Mouse (Mus musculus) left cerebral cortex, adult 11 months (tissue): Measurements from ENCODE around the gene Snx25.

Source experiments
- DNase-seq: peaks from one replicate; pipeline ENCODE4 v3.0.0; 2022; ENCODE audit warnings: low spot score

Gene Snx25

DNA sequence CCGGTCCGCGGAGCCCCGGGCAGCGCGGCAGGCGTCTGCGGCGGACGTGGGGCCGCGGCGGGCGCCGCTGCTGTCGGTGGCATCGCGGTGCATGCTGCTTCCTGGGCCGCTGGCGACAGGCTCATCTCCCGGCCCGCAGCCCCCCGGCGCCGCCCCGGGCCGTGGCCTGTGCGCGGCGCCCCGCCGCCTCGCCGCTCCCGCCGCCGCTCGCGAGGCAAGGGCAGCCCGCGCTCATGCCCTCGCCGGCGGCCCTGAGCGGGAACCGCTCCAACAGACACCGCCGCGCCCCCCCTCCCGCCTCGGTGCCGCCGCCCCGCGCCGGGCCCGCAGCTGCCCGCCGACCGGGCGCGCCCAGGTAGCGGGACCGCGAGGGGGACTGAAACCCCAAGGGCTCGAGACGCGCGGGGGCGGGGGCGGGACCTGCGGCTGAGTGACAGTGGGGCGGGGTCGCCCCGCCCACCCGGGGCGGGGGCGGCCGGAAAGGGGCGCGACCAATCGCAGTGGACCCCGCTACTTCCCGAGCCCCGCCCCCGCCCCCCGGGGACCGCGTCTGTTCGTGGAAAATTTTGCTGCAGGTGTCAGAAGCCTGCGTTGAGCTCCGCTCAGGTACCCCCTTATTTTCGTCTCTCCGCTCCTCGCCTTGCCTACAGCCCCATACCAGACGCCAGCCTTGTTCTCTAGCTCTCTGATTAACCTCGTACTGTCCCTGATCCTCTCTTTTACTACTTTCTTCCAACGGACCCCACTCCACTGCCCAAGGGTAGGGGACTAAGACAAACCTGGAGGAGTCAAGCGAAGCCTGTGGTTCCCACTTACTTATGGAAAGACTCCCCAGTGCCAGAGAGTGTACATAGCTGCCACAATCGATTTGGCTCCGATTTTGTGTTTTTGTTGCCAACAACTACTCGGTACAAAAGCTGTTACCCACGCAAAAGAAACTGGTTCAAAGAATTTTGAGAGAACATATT, at the start of gene Snx25:
Gene Snx25 (minus strand): TSS at position 96 of the 968 bp plus-strand sequence.
- peak; percentile 67 for DNase-seq

DNA sequence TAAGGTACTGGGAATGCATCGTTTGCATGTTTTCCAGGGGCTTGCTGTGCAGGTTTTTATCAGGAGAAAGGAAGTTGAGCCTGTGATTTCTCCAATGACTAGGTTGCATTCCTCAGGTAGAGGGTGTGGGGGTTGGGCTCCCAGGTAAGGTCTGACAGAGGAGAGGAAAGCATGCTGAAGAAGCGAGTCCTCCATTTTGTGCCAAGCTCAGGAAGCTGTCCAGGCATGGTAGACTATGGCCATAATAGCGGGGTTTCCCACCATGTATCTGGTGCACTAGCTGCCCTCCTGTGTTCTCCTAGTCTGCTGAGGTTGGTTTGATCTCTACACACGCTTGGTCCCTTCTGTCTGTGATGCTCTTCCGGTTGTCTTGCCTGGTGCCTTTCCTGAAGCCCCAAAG, 45.7 kb upstream of the Snx25 start:
- DNase-seq = no peak

DNA sequence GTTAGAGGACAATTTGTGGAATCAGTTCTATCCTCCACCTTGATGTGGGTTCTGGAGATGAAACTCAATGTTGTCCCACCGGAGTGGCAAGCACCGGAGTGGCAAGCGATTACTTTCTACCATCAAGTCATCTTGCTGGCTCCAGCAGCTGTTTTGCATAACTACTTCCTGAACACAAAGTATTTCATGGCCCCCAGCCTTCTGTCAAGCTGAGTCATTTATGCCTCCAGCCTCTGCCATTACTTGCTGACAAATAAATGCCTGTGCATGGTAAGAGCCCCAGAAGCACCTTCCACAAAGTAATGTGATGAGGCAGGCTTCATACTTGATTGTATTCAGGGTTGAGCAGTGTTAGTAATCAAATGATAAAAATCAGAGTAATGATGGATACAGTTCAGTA, 44.9 kb upstream of the Snx25 start:
- no peak for DNase-seq

DNA sequence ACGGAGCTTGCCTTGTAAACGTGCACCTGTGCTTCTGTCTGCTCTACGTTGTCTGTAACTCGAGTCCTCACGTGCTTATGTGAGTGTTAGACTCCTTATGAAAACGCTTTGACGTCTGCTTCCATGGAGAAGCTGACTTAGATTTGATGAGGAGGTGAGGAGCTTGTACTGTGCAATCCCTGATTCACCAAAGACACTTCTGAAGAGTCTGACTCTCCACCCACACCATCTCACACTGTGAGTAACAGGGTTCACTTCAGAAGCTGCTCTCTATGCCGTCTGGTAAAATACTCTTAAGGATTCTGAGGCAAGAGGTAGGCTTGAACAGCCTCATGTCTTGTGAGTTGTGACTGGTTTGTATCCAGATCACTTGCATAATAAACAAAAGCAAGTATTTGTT, 41.1 kb upstream of the Snx25 start:
- no peak for DNase-seq

DNA sequence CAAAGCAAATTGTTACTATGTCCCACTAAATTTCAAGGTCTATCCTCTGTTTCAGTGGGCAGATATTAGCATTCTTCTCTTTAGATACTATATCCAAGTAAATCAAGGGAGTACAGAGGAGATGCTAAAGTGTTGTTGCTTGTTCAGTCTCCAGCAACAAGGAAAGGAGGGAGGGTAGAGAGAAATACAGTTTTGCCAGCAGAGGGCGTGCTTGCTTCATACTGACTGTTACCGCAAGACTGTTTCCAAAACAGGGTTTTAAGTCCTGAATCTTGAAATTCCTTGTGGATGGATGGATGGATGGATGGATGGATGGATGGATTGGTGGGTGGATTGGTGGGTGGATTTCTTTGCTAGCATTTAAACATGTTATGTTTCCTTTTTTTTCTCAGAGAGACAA, 33.4 kb upstream of the Snx25 start:
- no peak for DNase-seq

DNA sequence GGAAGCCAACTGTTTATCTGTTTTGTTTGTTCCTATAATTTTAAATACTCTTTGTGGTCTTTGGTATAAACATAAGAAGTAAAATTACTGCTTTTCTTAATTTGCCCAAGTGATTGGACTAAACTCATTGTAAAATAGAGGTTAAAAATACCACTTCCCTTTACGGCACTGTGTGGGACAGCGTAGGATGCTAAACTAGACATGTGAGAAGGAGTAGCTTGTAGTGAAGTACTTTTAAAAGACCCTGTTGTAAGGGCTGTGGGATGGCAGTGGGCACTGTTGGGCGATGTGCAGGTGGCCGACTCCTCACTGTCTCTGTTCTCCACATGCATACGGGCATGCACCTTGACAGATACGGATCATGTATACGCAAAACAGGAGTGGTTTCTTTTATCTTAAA, 28.2 kb upstream of the Snx25 start:
- no peak for DNase-seq

DNA sequence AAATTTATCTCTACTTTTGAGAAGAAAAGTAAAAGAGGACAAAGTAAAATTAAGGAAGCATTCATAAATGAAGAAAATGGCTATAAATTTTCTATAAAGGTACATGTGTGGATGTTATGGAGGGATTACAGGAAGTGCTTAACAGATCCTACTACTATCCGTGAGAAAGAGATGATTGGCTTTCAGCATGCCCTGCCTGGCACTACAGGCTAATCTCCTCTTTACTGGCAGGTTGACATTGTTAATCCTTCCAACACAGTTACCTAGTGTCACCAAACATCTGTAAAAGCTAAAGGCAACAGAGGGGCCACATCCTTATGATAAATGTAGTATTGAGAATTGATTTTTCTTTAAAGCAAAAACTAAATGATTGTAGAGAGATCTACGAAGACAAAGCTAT, 21.7 kb upstream of the Snx25 start:
- DNase-seq = no peak

DNA sequence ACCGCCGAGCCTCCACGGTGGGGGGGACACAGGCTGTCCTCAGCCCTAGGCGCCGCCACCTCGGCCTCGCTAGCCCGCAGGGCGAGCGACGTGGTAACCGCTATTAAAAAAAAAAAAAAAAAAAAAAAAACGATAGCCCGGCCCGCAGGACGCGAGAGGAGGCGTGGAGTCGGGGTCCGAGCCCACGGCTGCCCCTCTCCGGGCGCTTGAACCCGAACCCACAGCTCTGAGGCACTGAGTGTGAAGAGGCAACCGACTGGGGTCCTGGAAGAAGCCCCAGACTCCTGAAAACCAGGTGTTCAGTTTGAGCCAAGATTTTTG, 11.9 kb upstream of the Snx25 start:
- DNase-seq = no peak

DNA sequence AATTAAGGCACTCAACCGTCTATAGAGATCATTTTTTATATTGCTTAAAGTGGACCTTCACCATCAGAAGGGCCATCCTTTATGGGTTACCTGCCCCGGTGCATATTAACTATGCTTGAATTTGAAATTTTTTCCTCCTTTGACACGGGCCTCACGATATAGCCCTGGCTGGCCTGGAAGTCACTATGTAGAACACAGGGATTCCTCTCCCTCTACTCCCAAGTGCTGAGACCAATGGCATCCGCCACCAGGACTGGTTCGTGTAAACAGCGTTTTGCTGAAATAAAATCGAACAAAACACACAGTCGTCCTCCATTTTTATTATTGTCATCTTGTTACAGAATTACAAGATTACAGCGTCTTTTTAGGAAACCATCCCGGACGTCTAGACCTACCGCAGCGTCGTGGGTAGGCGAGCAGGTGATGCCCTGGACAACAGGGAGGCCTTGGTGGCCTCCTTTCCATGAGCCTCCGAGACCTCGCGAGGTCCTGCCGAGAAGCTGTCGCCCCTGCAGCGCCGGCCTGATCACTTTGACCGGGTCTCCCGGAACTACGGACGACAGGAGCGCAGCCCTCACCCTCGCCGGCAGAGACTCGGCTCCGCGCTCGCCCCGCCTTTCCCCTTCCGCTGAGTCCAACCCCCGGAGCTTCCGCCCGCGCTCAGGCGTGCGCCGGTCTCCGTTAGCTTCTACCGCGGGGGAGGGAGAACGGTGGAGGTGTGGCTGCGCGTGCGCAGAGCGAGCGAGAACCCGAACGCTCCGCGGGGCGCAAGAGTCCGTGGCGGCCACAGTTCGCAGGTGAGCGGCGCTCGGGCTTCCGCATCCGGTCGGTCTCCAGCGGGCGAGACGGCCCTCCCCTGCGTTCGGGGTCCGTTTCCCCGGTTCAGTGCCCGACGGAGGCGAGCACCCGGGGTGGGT, 11.3 kb upstream of the Snx25 start:
- DNase-seq = peak; percentile 90

DNA sequence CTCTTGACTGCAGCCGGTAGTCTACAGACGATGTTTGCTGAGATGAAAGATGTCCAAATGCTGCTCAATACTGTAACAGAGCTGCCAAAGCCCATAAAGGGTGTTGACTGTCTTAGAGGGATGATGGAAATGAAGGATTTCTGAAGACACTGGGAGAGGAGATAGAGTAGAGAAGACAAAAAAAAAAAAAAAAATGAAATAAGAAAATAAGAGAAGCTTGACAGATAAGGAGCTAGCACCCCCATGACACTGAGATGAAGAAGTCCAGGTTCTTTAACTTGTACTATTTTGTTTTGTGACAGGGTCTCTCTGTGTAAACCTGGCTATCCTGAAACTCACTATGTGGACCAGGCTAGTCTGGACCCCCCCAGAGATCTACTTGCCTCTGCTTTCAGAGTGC, 1.1 kb upstream of the Snx25 start:
- no peak for DNase-seq

DNA sequence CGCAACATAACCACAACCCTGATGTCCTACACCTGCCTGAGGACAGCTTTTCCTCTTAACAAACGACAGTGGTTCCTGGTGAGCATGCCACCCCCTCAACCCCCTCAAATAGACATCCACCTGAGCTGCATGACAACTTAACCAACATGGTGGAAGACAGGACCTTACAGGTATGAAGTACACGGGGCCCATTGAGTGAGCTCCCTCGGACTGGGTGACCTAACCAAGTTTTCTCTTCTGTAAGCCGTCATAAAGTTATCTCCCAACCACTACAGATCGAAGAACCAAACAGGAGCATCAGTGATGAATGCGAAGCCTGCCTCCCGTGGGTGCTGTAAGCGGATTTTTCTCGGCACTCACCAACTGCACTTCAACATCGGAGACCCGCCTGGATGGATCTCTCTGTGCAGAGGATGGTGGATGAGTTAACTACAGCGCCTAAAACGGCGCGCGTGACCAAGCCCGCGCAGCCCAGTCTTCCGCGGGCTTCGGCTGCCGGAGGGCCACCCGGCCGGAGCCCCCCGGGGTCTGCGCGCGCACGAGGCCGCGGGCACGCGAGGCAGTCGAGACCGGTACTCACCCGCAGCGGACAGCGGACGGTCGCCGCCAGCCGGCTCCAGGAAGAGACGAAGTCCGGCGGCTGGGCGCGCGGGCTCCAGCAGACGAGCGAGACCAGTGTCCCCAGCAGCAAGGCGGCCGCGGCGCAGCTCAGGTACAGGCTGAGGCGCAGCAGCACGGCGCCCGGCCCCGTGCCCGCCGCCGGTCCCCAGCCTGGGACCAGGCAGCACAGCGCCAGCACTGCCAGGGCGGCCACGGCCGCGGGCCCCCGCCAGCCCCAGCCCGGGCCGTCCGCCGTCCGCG, 527 bp downstream of the Snx25 start, which contains the start of gene Cfap97:
Gene Cfap97 (plus strand): TSS at position 570 of the 861 bp plus-strand sequence.
- no peak for DNase-seq

DNA sequence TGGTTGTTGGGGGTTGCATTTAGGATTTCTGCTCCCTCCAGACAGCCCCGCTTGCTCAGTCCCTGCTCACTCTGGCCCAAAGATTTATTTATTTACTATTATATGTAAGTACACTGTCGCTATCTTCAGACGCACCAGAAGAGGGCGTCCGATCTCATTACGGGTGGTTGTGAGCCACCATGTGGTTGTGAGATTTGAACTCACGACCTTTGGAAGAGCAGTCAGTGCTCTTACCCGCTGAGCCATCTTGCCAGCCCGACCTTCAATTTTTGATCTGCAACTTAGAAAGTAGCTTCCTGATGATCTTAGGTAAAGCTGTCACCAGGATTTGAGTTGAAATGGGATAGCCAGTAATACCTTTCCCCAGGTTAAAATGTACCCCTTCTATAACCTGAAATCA, 2.2 kb downstream of the Snx25 start:
- DNase-seq = no peak

DNA sequence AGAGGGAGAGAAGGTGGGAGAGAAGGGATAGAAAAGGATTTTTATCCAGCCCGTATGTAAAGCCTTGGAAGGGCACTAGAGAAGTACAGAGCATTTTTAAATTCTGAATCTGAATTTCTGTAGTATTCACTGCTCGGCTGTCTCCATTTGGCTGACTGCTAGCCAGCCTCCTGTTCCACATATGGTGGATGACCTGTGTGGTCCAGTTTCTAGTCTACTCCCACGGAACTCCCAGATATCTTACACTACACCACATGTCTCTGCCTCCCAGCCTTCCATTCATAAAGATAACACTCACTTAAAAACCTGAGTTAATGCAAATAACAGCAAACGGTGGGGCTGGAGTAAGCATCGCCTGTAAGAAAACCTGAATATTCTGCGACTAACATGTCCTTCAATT, 2.7 kb downstream of the Snx25 start:
- DNase-seq = no peak

DNA sequence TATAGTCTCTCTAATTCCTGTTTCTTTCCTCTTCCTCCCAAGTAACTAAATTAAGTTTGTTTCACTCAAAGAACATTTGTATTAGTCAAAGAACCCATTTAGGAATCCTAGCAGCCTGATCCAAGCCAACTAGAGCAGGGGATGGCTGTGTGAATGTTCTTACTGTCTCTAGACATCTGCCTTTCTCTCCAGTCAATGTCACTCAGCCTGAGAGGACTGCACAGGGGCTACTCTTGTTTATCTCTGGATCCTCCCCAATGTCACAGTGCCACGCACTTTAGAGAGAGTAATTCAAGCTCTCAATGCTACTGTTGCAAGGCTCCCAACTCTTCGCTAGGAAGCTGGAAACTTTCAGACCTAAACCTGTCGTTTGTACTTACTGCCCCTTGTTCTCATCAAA, 5.8 kb downstream of the Snx25 start:
- DNase-seq = no peak

DNA sequence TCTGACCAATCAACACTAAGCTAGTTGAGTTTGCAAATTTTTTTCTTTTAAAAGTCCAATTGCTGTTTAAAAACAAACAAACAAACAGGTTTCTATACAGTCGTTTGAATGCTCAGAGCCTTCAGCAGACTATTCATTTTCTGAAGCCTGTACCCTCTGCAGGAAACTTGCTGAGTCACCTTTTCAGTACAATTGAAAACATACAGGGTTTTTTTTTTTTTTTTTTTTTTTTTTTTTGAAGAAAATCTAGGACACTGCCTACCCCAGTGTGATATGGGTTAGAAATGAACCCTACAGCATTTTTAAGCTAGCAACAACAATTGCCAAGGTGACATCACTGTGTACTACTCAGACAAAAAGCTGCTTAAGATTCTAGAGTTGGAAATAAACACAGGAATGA, 8.0 kb downstream of the Snx25 start:
- no peak for DNase-seq

DNA sequence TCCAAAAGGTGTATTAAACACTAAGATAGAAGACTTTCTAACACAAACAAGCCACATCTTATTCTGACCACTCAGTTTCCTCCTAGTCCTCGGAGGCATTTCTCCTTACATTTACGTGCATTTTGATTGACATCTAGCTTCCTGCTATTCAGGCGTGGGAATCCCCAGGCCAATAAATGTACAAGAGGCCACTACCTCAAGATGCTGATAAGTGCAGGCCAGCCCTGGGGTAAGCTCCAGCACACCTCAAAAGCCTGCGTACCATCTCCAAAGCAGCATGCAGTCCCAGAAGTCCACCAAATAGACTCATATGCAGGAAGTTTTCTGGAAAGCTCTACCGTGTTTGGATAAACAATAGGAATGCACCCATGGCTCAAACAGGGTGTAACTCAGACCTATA, 8.5 kb downstream of the Snx25 start:
- DNase-seq = no peak

DNA sequence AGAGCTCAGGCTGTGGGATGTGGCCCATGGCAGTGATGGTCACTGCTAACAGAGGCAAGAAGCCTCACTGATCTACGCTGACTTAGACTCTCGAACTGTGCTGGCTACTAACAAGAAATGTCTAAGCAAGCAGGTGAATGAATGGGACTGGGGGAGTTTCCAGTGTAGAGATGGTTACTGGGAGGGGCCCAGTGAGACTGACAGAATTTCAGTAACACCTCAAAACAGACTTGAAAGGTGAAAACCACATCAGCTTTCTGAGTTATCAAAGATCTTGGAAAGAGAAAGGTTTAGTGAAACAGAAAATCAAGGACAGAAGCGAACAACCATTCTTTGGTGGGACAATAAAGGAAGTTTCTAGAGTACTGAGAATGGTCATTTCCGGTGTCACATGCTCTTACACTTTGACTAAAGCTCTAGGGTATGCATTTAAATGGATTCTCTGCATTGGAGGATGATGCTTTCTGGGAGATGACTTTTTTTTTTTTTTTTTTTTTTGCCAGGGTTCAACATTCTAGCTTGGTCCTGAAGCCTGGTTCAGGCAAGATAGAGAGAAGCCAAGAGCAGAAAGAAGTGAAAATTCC, 9.4 kb downstream of the Snx25 start:
- DNase-seq = no peak

DNA sequence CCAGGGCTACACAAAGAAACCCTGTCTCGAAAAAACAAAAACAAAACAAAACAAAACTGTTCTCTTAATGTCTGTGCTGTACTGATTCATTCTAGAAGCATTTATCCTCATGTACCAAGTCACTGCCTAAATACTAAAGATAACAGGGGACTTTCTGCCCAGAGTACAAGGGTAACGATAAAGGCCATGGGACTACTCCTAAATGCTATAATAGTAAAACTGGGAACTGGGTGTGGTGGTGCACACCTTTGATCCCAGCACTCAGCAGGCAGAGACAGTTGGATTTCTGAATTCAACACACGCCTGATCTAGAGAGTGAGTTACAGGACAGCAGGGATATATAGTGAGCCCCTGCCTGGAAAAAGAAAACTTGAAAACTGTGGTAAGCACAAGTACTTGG, 10.3 kb downstream of the Snx25 start:
- no peak for DNase-seq

DNA sequence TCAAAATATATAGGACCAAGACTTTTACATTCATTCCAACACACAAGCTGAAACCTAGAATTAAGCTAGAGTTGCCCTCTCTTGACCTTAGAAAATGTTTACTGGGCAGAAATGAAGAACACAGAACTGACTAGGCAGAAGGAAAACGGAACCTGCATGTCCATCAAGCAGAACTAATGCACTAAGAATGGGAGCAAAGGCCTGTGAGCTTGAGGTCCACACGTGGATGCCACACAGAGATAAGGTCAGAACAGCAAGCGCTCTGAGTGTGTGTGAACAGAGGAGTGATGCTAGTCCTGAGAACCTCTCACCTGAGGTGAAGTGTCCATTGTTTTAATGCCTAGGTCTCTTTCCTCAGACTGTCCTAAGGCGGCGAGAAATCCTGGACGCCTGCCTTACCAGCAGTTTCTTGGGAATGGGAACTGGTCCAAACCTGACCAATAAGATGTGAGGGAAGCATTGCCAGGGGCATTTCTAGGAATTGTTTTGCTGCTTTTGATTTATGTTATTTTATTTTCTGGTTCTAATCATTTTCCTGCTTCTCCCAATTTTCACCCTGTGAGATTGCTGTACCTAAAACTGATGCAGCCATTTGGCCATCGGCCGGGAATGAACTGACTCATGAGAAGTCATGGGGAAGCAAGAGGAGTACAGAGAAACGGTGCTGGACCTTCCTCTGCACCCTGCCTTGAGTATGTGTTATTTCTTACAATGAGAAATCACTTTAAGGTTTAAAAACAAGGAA, 11.4 kb downstream of the Snx25 start:
- DNase-seq = no peak

DNA sequence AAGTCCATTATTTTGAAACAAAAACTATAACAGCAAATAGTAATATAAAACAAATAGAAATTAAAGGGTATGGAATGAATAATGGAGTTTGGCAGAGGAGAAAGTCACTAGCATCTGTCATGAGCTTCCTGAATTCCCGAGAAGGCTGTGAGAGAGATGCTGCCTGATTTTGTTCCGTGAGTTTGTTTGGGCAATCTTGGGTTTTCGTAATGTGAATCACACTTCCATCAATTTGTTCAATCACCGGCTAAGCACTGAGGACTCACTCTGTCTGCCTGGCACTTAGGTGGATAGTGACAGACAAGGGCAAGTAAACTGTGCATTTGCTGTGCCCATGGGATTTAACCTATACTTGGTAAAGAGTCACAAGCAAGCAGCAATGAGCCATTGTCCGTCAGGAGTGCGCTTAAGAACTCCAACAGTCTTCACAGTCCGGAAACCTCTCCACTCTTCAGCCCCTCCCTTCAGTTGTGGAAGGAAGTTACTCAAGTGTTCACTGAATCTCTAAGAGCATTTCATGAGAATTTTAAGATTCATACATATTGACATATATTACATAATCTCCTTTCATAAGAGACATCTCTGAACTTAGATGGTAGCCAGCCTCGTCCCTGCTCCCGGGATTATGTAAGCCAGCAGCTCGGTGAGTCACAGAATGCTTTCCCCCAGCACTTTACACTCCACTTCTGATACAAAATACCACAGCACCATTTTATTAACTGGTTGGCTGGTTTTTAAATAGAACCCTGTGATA, 13.9 kb downstream of the Snx25 start:
- no peak for DNase-seq
